Mouse (Mus musculus) MEL (cell line): ENCODE measurements around the gene Ttpal. TPM values are rescaled to one million over a fixed set of nuclear protein-coding genes. Genes with fewer than 3 reads are reported as not detected.

Experiments used
- DNase-seq: peaks from one replicate; pipeline ENCODE4 v3.0.0; 2011; ENCODE audit warnings: low read depth, low spot score
- H3K27ac ChIP-seq: 2 replicates; pipeline ENCODE4 v1.5.1; 2012; ENCODE audit warnings: low read depth, mild to moderate bottlenecking, control low read depth, low read length, moderate library complexity; ENCODE audit not compliant: control insufficient read depth
- H3K27me3 ChIP-seq, 2 experiments: fragments of 150-350 bp in 1 of 2; sonication (generic) in 1 of 2; 2 replicates each; pipeline ENCODE4 v1.6.1; 2012; ENCODE audit warnings: low read length in 2 of 2, mild to moderate bottlenecking in 2 of 2, improper control_type of control experiment in 1 of 2, moderate library complexity in 1 of 2; ENCODE audit not compliant: insufficient read depth in 2 of 2, control insufficient read depth in 1 of 2
- H3K36me3 ChIP-seq, 2 experiments: 2 replicates each; pipeline ENCODE4 v1.6.1; 2012 to 2014; ENCODE audit warnings: low read length in 2 of 2, improper control_type of control experiment in 1 of 2, inconsistent platforms in 1 of 2, mild to moderate bottlenecking in 1 of 2; ENCODE audit not compliant: insufficient read depth in 2 of 2, control insufficient read depth in 1 of 2
- H3K4me1 ChIP-seq, 2 experiments: fragments of 150-350 bp in 1 of 2; sonication (generic) in 1 of 2; 2 replicates each; pipeline ENCODE4 v1.6.1; 2012; ENCODE audit warnings: low read length in 2 of 2, improper control_type of control experiment in 1 of 2, mild to moderate bottlenecking in 1 of 2; ENCODE audit not compliant: insufficient read depth in 2 of 2, control insufficient read depth in 1 of 2
- H3K4me3 ChIP-seq, 2 experiments: fragments of 150-350 bp in 1 of 2; sonication (generic) in 1 of 2; 2 replicates each; pipeline ENCODE4 v1.5.1; 2012; ENCODE audit warnings: low read depth in 2 of 2, low read length in 2 of 2, mild to moderate bottlenecking in 2 of 2, moderate library complexity in 2 of 2, control low read depth in 1 of 2, improper control_type of control experiment in 1 of 2; ENCODE audit not compliant: control insufficient read depth in 1 of 2, insufficient read depth in 1 of 2
- H3K79me2 ChIP-seq: 2 replicates; pipeline ENCODE4 v1.6.1; 2012; ENCODE audit warnings: mild to moderate bottlenecking, low read length, moderate library complexity; ENCODE audit not compliant: control insufficient read depth, poor library complexity, insufficient read depth
- H3K9ac ChIP-seq: 2 replicates; pipeline ENCODE4 v1.6.1; 2012; ENCODE audit warnings: low read depth, mild to moderate bottlenecking, control low read depth, low read length, moderate library complexity; ENCODE audit not compliant: control insufficient read depth, poor library complexity, severe bottlenecking
- H3K9me3 ChIP-seq: fragments of 150-350 bp; sonication (generic); replicated peaks from 2 replicates; pipeline ENCODE4 v1.6.1; 2012; ENCODE audit warnings: mild to moderate bottlenecking, low read length, improper control_type of control experiment, moderate library complexity; ENCODE audit not compliant: insufficient read depth
- BHLHE40 ChIP-seq: IDR thresholded peaks from 2 replicates; pipeline ENCODE4 v1.6.1; 2012; ENCODE audit warnings: low read depth, mild to moderate bottlenecking, inconsistent platforms, low read length, improper control_type of control experiment, borderline replicate concordance
- CHD1 ChIP-seq: IDR thresholded peaks from 2 replicates; pipeline ENCODE4 v1.6.1; 2012; ENCODE audit warnings: low read depth, mild to moderate bottlenecking, inconsistent platforms, low read length, improper control_type of control experiment
- CTCF ChIP-seq, 3 experiments: IDR thresholded peaks in 2 of 3; conservative IDR thresholded peaks in 1 of 3; 2 replicates each; pipeline ENCODE4 v1.5.1; 2011 to 2012; ENCODE audit warnings: low read length in 3 of 3, low read depth in 2 of 3, mild to moderate bottlenecking in 2 of 3, improper control_type of control experiment in 1 of 3, inconsistent platforms in 1 of 3, mixed read lengths in 1 of 3, moderate library complexity in 1 of 3; ENCODE audit not compliant: control insufficient read depth in 1 of 3, insufficient read depth in 1 of 3, poor library complexity in 1 of 3, severe bottlenecking in 1 of 3
- GABPA ChIP-seq: IDR thresholded peaks from 2 replicates; pipeline ENCODE4 v1.6.1; 2012; ENCODE audit warnings: low read depth, mild to moderate bottlenecking, inconsistent platforms, low read length, improper control_type of control experiment, moderate library complexity
- GATA1 ChIP-seq: IDR thresholded peaks from 2 replicates; pipeline ENCODE4 v1.6.1; 2011; ENCODE audit warnings: low read depth, low read length, improper control_type of control experiment
- JUND ChIP-seq: IDR thresholded peaks from 2 replicates; pipeline ENCODE4 v1.6.1; 2011; ENCODE audit warnings: low read depth, mild to moderate bottlenecking, improper control_type of control experiment, low read length
- MAX ChIP-seq: IDR thresholded peaks from 2 replicates; pipeline ENCODE4 v1.6.1; 2011; ENCODE audit warnings: low read length, improper control_type of control experiment
- MXI1 ChIP-seq: IDR thresholded peaks from 2 replicates; pipeline ENCODE4 v1.6.1; 2011; ENCODE audit warnings: mild to moderate bottlenecking, low read depth, low read length, improper control_type of control experiment
- MYB ChIP-seq: IDR thresholded peaks from 2 replicates; pipeline ENCODE4 v1.6.1; 2011; ENCODE audit warnings: mild to moderate bottlenecking, low read depth, low read length, improper control_type of control experiment
- MYC ChIP-seq: IDR thresholded peaks from 2 replicates; pipeline ENCODE4 v1.6.1; 2011; ENCODE audit warnings: low read depth, mild to moderate bottlenecking, low read length, improper control_type of control experiment, moderate library complexity
- NELFE ChIP-seq: IDR thresholded peaks from 2 replicates; pipeline ENCODE4 v1.6.1; 2011; ENCODE audit warnings: low read depth, low read length, improper control_type of control experiment
- RAD21 ChIP-seq: IDR thresholded peaks from 2 replicates; pipeline ENCODE4 v1.6.1; 2011; ENCODE audit warnings: mild to moderate bottlenecking, low read depth, low read length, improper control_type of control experiment
- RCOR1 ChIP-seq: IDR thresholded peaks from 2 replicates; pipeline ENCODE4 v1.6.1; 2012; ENCODE audit warnings: low read depth, mild to moderate bottlenecking, inconsistent platforms, low read length, improper control_type of control experiment
- SIN3A ChIP-seq: IDR thresholded peaks from 2 replicates; pipeline ENCODE4 v1.6.1; 2012; ENCODE audit warnings: low read length, improper control_type of control experiment, inconsistent platforms
- SMC3 ChIP-seq: IDR thresholded peaks from 2 replicates; pipeline ENCODE4 v1.6.1; 2011; ENCODE audit warnings: low read depth, low read length, improper control_type of control experiment
- TCF12 ChIP-seq: IDR thresholded peaks from 2 replicates; pipeline ENCODE4 v1.6.1; 2014; ENCODE audit warnings: low read depth, mild to moderate bottlenecking, inconsistent platforms, low read length, improper control_type of control experiment, moderate library complexity
- USF1 ChIP-seq: IDR thresholded peaks from 2 replicates; pipeline ENCODE4 v1.6.1; 2014; ENCODE audit warnings: low read depth, mild to moderate bottlenecking, inconsistent platforms, low read length, improper control_type of control experiment, moderate library complexity
- USF2 ChIP-seq, 2 experiments: IDR thresholded peaks; 2 replicates each; pipeline ENCODE4 v1.6.1; 2011 to 2012; ENCODE audit warnings: improper control_type of control experiment in 2 of 2, low read length in 2 of 2, borderline replicate concordance in 1 of 2, inconsistent platforms in 1 of 2, low read depth in 1 of 2, mild to moderate bottlenecking in 1 of 2; ENCODE audit not compliant: insufficient read depth in 1 of 2
- ZC3H11A ChIP-seq: IDR thresholded peaks from 2 replicates; pipeline ENCODE4 v1.6.1; 2012; ENCODE audit warnings: low read depth, mild to moderate bottlenecking, inconsistent platforms, low read length, improper control_type of control experiment
- ZKSCAN1 ChIP-seq: IDR thresholded peaks from 2 replicates; pipeline ENCODE4 v1.6.1; 2012; ENCODE audit warnings: low read depth, mild to moderate bottlenecking, inconsistent platforms, low read length, improper control_type of control experiment, moderate library complexity
- ZMIZ1 ChIP-seq: IDR thresholded peaks from 2 replicates; pipeline ENCODE4 v1.6.1; 2012; ENCODE audit warnings: low read depth, mild to moderate bottlenecking, inconsistent platforms, low read length, improper control_type of control experiment, moderate library complexity
- ZNF384 ChIP-seq: IDR thresholded peaks from 2 replicates; pipeline ENCODE4 v1.6.1; 2012; ENCODE audit warnings: low read depth, mild to moderate bottlenecking, inconsistent platforms, low read length, improper control_type of control experiment
- polyA plus RNA-seq, 2 experiments: library from polyadenylated mRNA; stranded (reverse) in 1 of 2; unstranded in 1 of 2; fragments of >175 nt in 1 of 2; fragments of >200 nt in 1 of 2; gene quantifications; 2 replicates each; pipeline versions ENCODE4 v1.2.1 to v1.2.4; 2012; ENCODE audit warnings: low replicate concordance in 2 of 2, low read depth in 1 of 2; ENCODE audit not compliant: insufficient read length in 2 of 2, insufficient read depth in 1 of 2, missing spikeins in 1 of 2
- total RNA-seq: library from RNA; depleted of rRNA; stranded (reverse); fragments of 300-350 nt; gene quantifications from 2 replicates; pipeline ENCODE4 v1.2.3, GENCODE M21; 2012

The Ttpal gene
- total and polyA plus RNA-seq, 3 experiments: 18.9 to 20.4 TPM; not detected in 1

- Histone ChIP-seq H3K27me3 (no peaks in the 10 kb centered on the region), H3K9me3 (no peaks in the 10 kb centered on the region), H3K27ac (no peak overlapping the region), H3K36me3 (peaks cover 0 to 9% of the 10 kb centered on the region in 2 experiments; a peak in 2 of 4 replicates), H3K4me3 (no peak overlapping the region), H3K9ac (no peak overlapping the region), H3K79me2 (no peaks in the 10 kb centered on the region), H3K4me1 (peaks cover 6 to 11% of the 10 kb centered on the region in 2 experiments; a peak in 2 of 4 replicates)
- TF ChIP-seq SIN3A (peak; percentile 63), ZC3H11A (peak; percentile 54), MYB (no peak), CTCF (IDR thresholded peaks at IDR 0.05 in 2 of 3, conservative IDR thresholded peaks at IDR 0.05 in 1 of 3; ENCODE audit: control insufficient read depth in 1 of 3, insufficient read depth in 1 of 3, low read depth in 2 of 3, low read length in 3 of 3, poor library complexity in 1 of 3, severe bottlenecking in 1 of 3) (peak; percentile 84 to 98 (median 88)), CHD1 (no peak), SMC3 (peak; percentile 77), NELFE (no peak), BHLHE40 (peak; percentile 99), MYC (peak; percentile 94), ZMIZ1 (no peak), ZNF384 (peak; percentile 21; the same call in 1 of the 2 replicates), USF2 (IDR thresholded peaks at IDR 0.05; ENCODE audit: borderline replicate concordance in 1 of 2, insufficient read depth in 1 of 2, low read depth in 1 of 2, low read length in 2 of 2) (no peak), JUND (no peak), TCF12 (0 out of 2 replicates have a peak, but pooled peaks have one; percentile 10), USF1 (peak; percentile 67; the same call in 1 of the 2 replicates), ZKSCAN1 (no peak), RAD21 (peak; percentile 55), RCOR1 (no peak), GABPA (no peak), GATA1 (no peak), MAX (peak; percentile 90), MXI1 (peak; percentile 73)
- DNase-seq: peak; percentile 70
Measured at GRCm38 (mm10) chr2:163586384-163587261, 15.5 kb upstream of the Ttpal start.
